In the genomic region with DNA sequence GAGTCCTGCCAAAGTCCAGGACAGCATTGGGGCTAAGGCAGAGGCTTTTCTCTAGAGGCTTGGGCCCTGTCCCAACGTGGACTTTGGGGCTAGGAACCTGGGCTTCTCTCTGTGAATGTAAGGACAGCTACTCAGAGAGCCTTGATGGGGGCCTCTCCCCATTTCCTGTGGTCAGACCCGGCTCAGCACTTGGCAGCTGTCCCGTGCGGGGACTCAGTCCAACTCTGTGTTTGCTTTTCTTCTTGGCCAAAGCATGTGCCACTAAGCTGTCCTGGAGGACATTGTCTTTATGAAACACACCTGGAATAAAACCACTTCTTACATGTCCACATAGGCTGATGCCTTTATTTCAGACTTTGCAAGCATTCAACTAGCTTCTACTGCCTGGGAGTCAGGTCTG, we compare ENCODE assay signal across 8 mouse cellular contexts. TPM values are rescaled to one million over a fixed set of nuclear protein-coding genes. Genes with fewer than 3 reads are reported as not detected.
DNase-seq lines count a peak whose midpoint lies in the region; ATAC-seq lines count a peak whose summit lies in the region.

No protein-coding gene starts in this region.

- WGBS in limb, embryonic 13.5 days: 53% methylated on average over 4 of the region's 4 CpGs
- 77% methylated on average over 4 of the region's 4 CpGs for WGBS in limb, embryonic 10.5 days
- 14% methylated on average over 4 of the region's 4 CpGs for WGBS in intestine, embryonic 16.5 days

- no peaks in the 10 kb centered on the region for H3K27me3 ChIP-seq in limb, embryonic 13.5 days
- no peaks in the 10 kb centered on the region for H3K27me3 ChIP-seq in limb, embryonic 10.5 days (ENCODE audit: low read depth, poor library complexity, severe bottlenecking)
- H3K27me3 ChIP-seq in intestine, embryonic 16.5 days (replicated peaks; ENCODE audit: control insufficient read depth, insufficient read depth, low read length): no peaks in the 10 kb centered on the region

- H3K4me2 ChIP-seq in limb, embryonic 13.5 days (replicated peaks): no peak overlapping the region
- H3K4me2 ChIP-seq in intestine, embryonic 16.5 days (ENCODE audit: low read depth, low read length): no peak overlapping the region

- H3K4me3 ChIP-seq in limb, embryonic 13.5 days: no peak overlapping the region
- H3K4me3 ChIP-seq in limb, embryonic 10.5 days: no peak overlapping the region
- H3K4me3 ChIP-seq in intestine, embryonic 16.5 days (ENCODE audit: low read length): no peak overlapping the region

- DNase-seq in adrenal gland, postnatal 25 days: peak; percentile 41
- DNase-seq in adrenal gland, adult (ENCODE audit: inconsistent age in 2 of 2, low spot score in 1 of 2): no peak
- DNase-seq in limb, embryonic 10.5 days (ENCODE audit: low spot score): no peak
- peak; percentile 86 for DNase-seq in lung, postnatal 36 days
- DNase-seq in layer of hippocampus, adult 11-12 months (ENCODE audit: low spot score): no peak

- 0 out of 2 replicates have a peak overlapping the region, but pooled peaks have one; percentile 9 for H3K9ac ChIP-seq in limb, embryonic 13.5 days
- H3K9ac ChIP-seq in intestine, embryonic 16.5 days (ENCODE audit: low read depth, low read length): no peak overlapping the region

- H3K27ac ChIP-seq in limb, embryonic 13.5 days: no peak overlapping the region; the same call in 1 of the 2 replicates
- H3K27ac ChIP-seq in limb, embryonic 10.5 days: no peak overlapping the region
- 0 out of 2 replicates have a peak overlapping the region, but pooled peaks have one; percentile 21 for H3K27ac ChIP-seq in intestine, embryonic 16.5 days (ENCODE audit: low read length)

- no peaks in the 10 kb centered on the region for H3K9me3 ChIP-seq in limb, embryonic 13.5 days
- H3K9me3 ChIP-seq in limb, embryonic 10.5 days (replicated peaks): no peaks in the 10 kb centered on the region
- H3K9me3 ChIP-seq in intestine, embryonic 16.5 days (ENCODE audit: control insufficient read depth, low read length): no peaks in the 10 kb centered on the region

- peaks cover 17% of the 10 kb centered on the region for H3K4me1 ChIP-seq in limb, embryonic 13.5 days
- H3K4me1 ChIP-seq in limb, embryonic 10.5 days: peaks cover 6% of the 10 kb centered on the region; the same call in 1 of the 2 replicates
- peaks cover 9% of the 10 kb centered on the region; the same call in 1 of the 2 replicates for H3K4me1 ChIP-seq in intestine, embryonic 16.5 days (ENCODE audit: control insufficient read depth, insufficient read depth, low read length)

- no peaks in the 10 kb centered on the region for H3K36me3 ChIP-seq in limb, embryonic 13.5 days
- no peaks in the 10 kb centered on the region for H3K36me3 ChIP-seq in limb, embryonic 10.5 days
- no peaks in the 10 kb centered on the region for H3K36me3 ChIP-seq in intestine, embryonic 16.5 days (ENCODE audit: control insufficient read depth, insufficient read depth, low read length)

- peak; percentile 44; the same call in 1 of the 2 replicates for ATAC-seq in limb, embryonic 13.5 days (ENCODE audit: low FRiP score, low read depth)
- peak; percentile 46; the same call in 1 of the 2 replicates for ATAC-seq in intestine, embryonic 16.5 days
- no peak for ATAC-seq in megakaryocyte, adult 5-6 weeks (ENCODE audit: poor library complexity, severe bottlenecking)

RNA-seq across cellular contexts. Expression of a gene that starts 40.1 kb away (rescaled TPM):
- total RNA-seq in adrenal gland, postnatal 25 days (2021): 44.5 and 48.4 TPM in 2 replicates
- 21.8 and 26.5 TPM in 2 replicates for polyA plus RNA-seq in limb, embryonic 13.5 days (2015; fragmentation: Nextera tagmentation; extraction: Ambion mirVana)
- polyA plus RNA-seq in limb, embryonic 10.5 days (2016; fragmentation: Nextera tagmentation; extraction: Ambion mirVana): 24.7 and 26.0 TPM in 2 replicates
- 26.9 and 29.0 TPM in 2 replicates for polyA plus RNA-seq in intestine, embryonic 16.5 days (2015; fragmentation: Nextera tagmentation; extraction: Ambion mirVana)
- 24.3 and 24.5 TPM in 2 replicates for total RNA-seq in megakaryocyte, adult 5-6 weeks (2015)
- total RNA-seq in megakaryocyte, adult 5-6 weeks (2017): 12.3 and 14.5 TPM in 2 replicates

RNA-seq across cellular contexts. Expression of a gene that starts 40.6 kb away (rescaled TPM):
- total RNA-seq in adrenal gland, postnatal 25 days (2021): 46.9 and 50.2 TPM in 2 replicates
- 334 and 368 TPM in 2 replicates for polyA plus RNA-seq in limb, embryonic 13.5 days (2015; fragmentation: Nextera tagmentation; extraction: Ambion mirVana)
- 520 and 554 TPM in 2 replicates for polyA plus RNA-seq in limb, embryonic 10.5 days (2016; fragmentation: Nextera tagmentation; extraction: Ambion mirVana)
- 206 and 241 TPM in 2 replicates for polyA plus RNA-seq in intestine, embryonic 16.5 days (2015; fragmentation: Nextera tagmentation; extraction: Ambion mirVana)
- total RNA-seq in megakaryocyte, adult 5-6 weeks (2015): 33.8 and 57.1 TPM in 2 replicates
- total RNA-seq in megakaryocyte, adult 5-6 weeks (2017): 25.1 and 30.3 TPM in 2 replicates

Comparison
In these comparisons a context has a peak if more than half of its experiments do, and no peak if none do; other contexts are left out.
1. DNase-seq: peak in adrenal gland, postnatal 25 days (single experiment) and lung, postnatal 36 days (single experiment); none in adrenal gland, adult (0 of 2), limb, embryonic 10.5 days (single experiment) and layer of hippocampus, adult 11-12 months (single experiment).